Mouse (Mus musculus): ENCODE data around the gene Wfdc2. TPM values are rescaled to one million over a fixed set of nuclear protein-coding genes. Genes with fewer than 3 reads are reported as not detected.

Wfdc2 gene
- polyA plus RNA-seq, 1 experiment from 2014 or later = 8.4 TPM

Other genes with a start within 250 kb of the Wfdc2 start
- gene Svs6, start 245.7 kb upstream of the Wfdc2 start, polyA plus RNA-seq (2014; fragmentation: Nextera tagmentation; extraction: Ambion mirVana) = not detected in 2 replicates
- not detected in 2 replicates for gene Svs5, start 229.7 kb upstream of the Wfdc2 start, polyA plus RNA-seq (2014; fragmentation: Nextera tagmentation; extraction: Ambion mirVana)
- 1.1 and 1.3 TPM in 2 replicates for gene Slpi, start 173.3 kb upstream of the Wfdc2 start, polyA plus RNA-seq (2014; fragmentation: Nextera tagmentation; extraction: Ambion mirVana)
- gene Rbpjl, start 159.3 kb upstream of the Wfdc2 start, polyA plus RNA-seq (2014; fragmentation: Nextera tagmentation; extraction: Ambion mirVana) = not detected in 2 replicates
- gene Matn4, start 157.3 kb upstream of the Wfdc2 start, polyA plus RNA-seq (2014; fragmentation: Nextera tagmentation; extraction: Ambion mirVana) = 0.48 and 0.61 TPM in 2 replicates
- 11.0 and 11.5 TPM in 2 replicates for gene Sdc4, start 118.5 kb upstream of the Wfdc2 start, polyA plus RNA-seq (2014; fragmentation: Nextera tagmentation; extraction: Ambion mirVana)
- gene Sys1, start 105.4 kb upstream of the Wfdc2 start, polyA plus RNA-seq (2014; fragmentation: Nextera tagmentation; extraction: Ambion mirVana) = 64.2 and 64.4 TPM in 2 replicates
- gene Gm20458, start 101.4 kb upstream of the Wfdc2 start, polyA plus RNA-seq (2014; fragmentation: Nextera tagmentation; extraction: Ambion mirVana) = 4.9 and 6.4 TPM in 2 replicates
- not detected in 2 replicates for gene Trp53tg5, start 88.7 kb upstream of the Wfdc2 start, polyA plus RNA-seq (2014; fragmentation: Nextera tagmentation; extraction: Ambion mirVana)
- 3.5 and 4.5 TPM in 2 replicates for gene Dbndd2, start 76.3 kb upstream of the Wfdc2 start, polyA plus RNA-seq (2014; fragmentation: Nextera tagmentation; extraction: Ambion mirVana)
- 55.0 and 57.4 TPM in 2 replicates for gene Pigt, start 64.9 kb upstream of the Wfdc2 start, polyA plus RNA-seq (2014; fragmentation: Nextera tagmentation; extraction: Ambion mirVana)
- gene Spint3, start 11.0 kb downstream of the Wfdc2 start, polyA plus RNA-seq (2014; fragmentation: Nextera tagmentation; extraction: Ambion mirVana) = not detected in 2 replicates
- not detected in 2 replicates for gene Wfdc6a, start 23.0 kb downstream of the Wfdc2 start, polyA plus RNA-seq (2014; fragmentation: Nextera tagmentation; extraction: Ambion mirVana)
- not detected in 2 replicates for gene Eppin, start 31.2 kb downstream of the Wfdc2 start, polyA plus RNA-seq (2014; fragmentation: Nextera tagmentation; extraction: Ambion mirVana)
- not detected in 2 replicates for gene Wfdc6b, start 51.1 kb downstream of the Wfdc2 start, polyA plus RNA-seq (2014; fragmentation: Nextera tagmentation; extraction: Ambion mirVana)
- not detected in 2 replicates for gene Wfdc8, start 51.2 kb downstream of the Wfdc2 start, polyA plus RNA-seq (2014; fragmentation: Nextera tagmentation; extraction: Ambion mirVana)
- not detected in 2 replicates for gene Wfdc16, start 76.4 kb downstream of the Wfdc2 start, polyA plus RNA-seq (2014; fragmentation: Nextera tagmentation; extraction: Ambion mirVana)
- not detected in 2 replicates for gene Wfdc10, start 93.6 kb downstream of the Wfdc2 start, polyA plus RNA-seq (2014; fragmentation: Nextera tagmentation; extraction: Ambion mirVana)
- not detected in 2 replicates for gene Wfdc9, start 94.2 kb downstream of the Wfdc2 start, polyA plus RNA-seq (2014; fragmentation: Nextera tagmentation; extraction: Ambion mirVana)
- gene Wfdc11, start 111.7 kb downstream of the Wfdc2 start, polyA plus RNA-seq (2014; fragmentation: Nextera tagmentation; extraction: Ambion mirVana) = not detected in 2 replicates
- gene Wfdc13, start 122.7 kb downstream of the Wfdc2 start, polyA plus RNA-seq (2014; fragmentation: Nextera tagmentation; extraction: Ambion mirVana) = 0.30 TPM in 1 of 2 replicates, not detected in the other
- gene Spint4, start 136.1 kb downstream of the Wfdc2 start, polyA plus RNA-seq (2014; fragmentation: Nextera tagmentation; extraction: Ambion mirVana) = not detected in 2 replicates
- gene Spint5, start 152.9 kb downstream of the Wfdc2 start, polyA plus RNA-seq (2014; fragmentation: Nextera tagmentation; extraction: Ambion mirVana) = not detected in 2 replicates
- gene Wfdc3, start 183.5 kb downstream of the Wfdc2 start, polyA plus RNA-seq (2014; fragmentation: Nextera tagmentation; extraction: Ambion mirVana) = 0.13 and 1.4 TPM in 2 replicates
- 67.9 and 77.0 TPM in 2 replicates for gene Dnttip1, start 183.6 kb downstream of the Wfdc2 start, polyA plus RNA-seq (2014; fragmentation: Nextera tagmentation; extraction: Ambion mirVana)
- gene Ube2c, start 207.5 kb downstream of the Wfdc2 start, polyA plus RNA-seq (2014; fragmentation: Nextera tagmentation; extraction: Ambion mirVana) = 449 and 453 TPM in 2 replicates
- 43.2 and 55.4 TPM in 2 replicates for gene Tnnc2, start 217.6 kb downstream of the Wfdc2 start, polyA plus RNA-seq (2014; fragmentation: Nextera tagmentation; extraction: Ambion mirVana)
- 11.2 and 14.1 TPM in 2 replicates for gene Snx21, start 223.4 kb downstream of the Wfdc2 start, polyA plus RNA-seq (2014; fragmentation: Nextera tagmentation; extraction: Ambion mirVana)
- 15.1 TPM in 2 replicates for gene Acot8, start 242.5 kb downstream of the Wfdc2 start, polyA plus RNA-seq (2014; fragmentation: Nextera tagmentation; extraction: Ambion mirVana)
- gene Zswim3, start 242.7 kb downstream of the Wfdc2 start, polyA plus RNA-seq (2014; fragmentation: Nextera tagmentation; extraction: Ambion mirVana) = 12.9 and 14.0 TPM in 2 replicates